Mouse (Mus musculus) heart, postnatal 0 days (tissue): ENCODE data around the gene Psmd11.

Source experiments
- CTCF ChIP-seq: IDR thresholded peaks from 2 replicates; pipeline ENCODE4 v1.5.1; 2016; ENCODE audit warnings: antibody characterized with exemption, control low read depth, low read depth
- EP300 ChIP-seq: IDR thresholded peaks from 2 replicates; pipeline ENCODE4 v1.6.1; 2016; ENCODE audit warnings: antibody characterized with exemption, low read depth

GRCm38 (mm10) chr11:80479906-80480866 is 51.8 kb downstream of the Psmd11 start:
- TF ChIP-seq CTCF (no peak), EP300 (no peak)
